In the genomic region with DNA sequence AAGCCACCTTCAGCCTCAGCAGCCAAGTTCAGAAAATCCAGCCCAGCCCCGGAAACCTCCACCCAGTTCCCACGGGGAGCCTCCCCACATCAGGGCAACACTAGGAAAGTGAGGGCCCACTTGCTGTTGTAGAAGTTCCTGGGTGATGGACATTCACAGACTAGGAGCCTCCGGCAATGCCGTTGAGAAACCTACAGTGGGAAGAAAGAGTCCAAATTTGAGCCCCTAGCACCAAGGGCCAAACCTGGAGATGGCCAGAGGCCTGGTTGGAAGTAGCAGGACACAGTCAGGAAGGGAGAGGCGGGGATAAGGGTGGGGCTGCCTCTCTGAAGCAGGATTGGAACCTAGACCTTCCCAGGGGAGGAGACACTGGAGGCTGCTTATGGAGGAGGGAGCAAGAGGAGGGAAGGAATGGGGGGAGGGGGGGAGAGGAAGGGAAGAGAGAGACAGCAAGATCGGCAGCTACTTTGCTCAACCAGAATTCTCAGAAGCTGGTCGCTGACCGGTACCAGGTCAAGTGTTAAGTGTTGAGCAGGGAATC, we compare ENCODE assay signal across 8 mouse cellular contexts. TPM values are rescaled to one million over a fixed set of nuclear protein-coding genes. Genes with fewer than 3 reads are reported as not detected.
DNase-seq lines count a peak whose midpoint lies in the region; ATAC-seq and TF ChIP-seq lines count a peak whose summit lies in the region.

No protein-coding gene starts in this region.

- 39% methylated on average over 8 of the region's 8 CpGs for WGBS in spleen, adult 2 months
- 44% methylated on average over 8 of the region's 8 CpGs for WGBS in hindbrain, embryonic 12.5 days
- 29% methylated on average over 8 of the region's 8 CpGs for WGBS in limb, embryonic 15.5 days
- WGBS in neural tube, embryonic 15.5 days: 43% methylated on average over 8 of the region's 8 CpGs

- H3K27me3 ChIP-seq in spleen, adult 2 months (ENCODE audit: control insufficient read depth, insufficient read depth, low read length): no peaks in the 10 kb centered on the region
- 0 out of 2 replicates have a peak, but pooled peaks cover 3% of the 10 kb centered on the region for H3K27me3 ChIP-seq in hindbrain, embryonic 12.5 days
- no peaks in the 10 kb centered on the region for H3K27me3 ChIP-seq in limb, embryonic 15.5 days
- peaks cover 5% of the 10 kb centered on the region; the same call in 1 of the 2 replicates for H3K27me3 ChIP-seq in neural tube, embryonic 15.5 days (replicated peaks)

- no peaks in the 10 kb centered on the region; the same call in 1 of the 2 replicates for H3K36me3 ChIP-seq in spleen, adult 2 months (ENCODE audit: control insufficient read depth, insufficient read depth, low read length)
- no peaks in the 10 kb centered on the region for H3K36me3 ChIP-seq in hindbrain, embryonic 12.5 days
- peaks cover 5% of the 10 kb centered on the region; the same call in 1 of the 2 replicates for H3K36me3 ChIP-seq in limb, embryonic 15.5 days
- H3K36me3 ChIP-seq in neural tube, embryonic 15.5 days: no peaks in the 10 kb centered on the region

- H3K9me3 ChIP-seq in hindbrain, embryonic 12.5 days (replicated peaks): no peaks in the 10 kb centered on the region
- no peaks in the 10 kb centered on the region for H3K9me3 ChIP-seq in limb, embryonic 15.5 days
- H3K9me3 ChIP-seq in neural tube, embryonic 15.5 days (replicated peaks): no peaks in the 10 kb centered on the region

- DNase-seq in spleen, adult 2 months (ENCODE audit: low read depth in 1 of 2, low spot score in 2 of 2): no peak
- DNase-seq in spleen, postnatal 10 days (ENCODE audit: low spot score in 2 of 2): no peak
- DNase-seq in fat pad, adult 2 months (ENCODE audit: extremely low read depth, low read depth, low spot score): peak; percentile 70
- no peak for DNase-seq in right cerebral cortex, postnatal 4 days

- H3K4me3 ChIP-seq in spleen, adult 2 months (ENCODE audit: extremely low read depth, insufficient read depth, insufficient read length): peak overlapping the region; percentile 19; the same call in 1 of the 2 replicates
- H3K4me3 ChIP-seq in hindbrain, embryonic 12.5 days: no peak overlapping the region
- H3K4me3 ChIP-seq in limb, embryonic 15.5 days: peak overlapping the region; percentile 94
- H3K4me3 ChIP-seq in neural tube, embryonic 15.5 days (replicated peaks): peak overlapping the region; percentile 91; the same call in 1 of the 2 replicates

- no peak for TF ChIP-seq POLR2A in spleen, adult 2 months (IDR thresholded peaks at IDR 0.05; ENCODE audit: low read depth, low read length)

- ATAC-seq in hindbrain, embryonic 12.5 days (ENCODE audit: low FRiP score): no peak
- no peak for ATAC-seq in limb, embryonic 15.5 days (ENCODE audit: insufficient number of reproducible peaks, low FRiP score, low TSS enrichment, low read depth)
- no peak for ATAC-seq in neural tube, embryonic 15.5 days (ENCODE audit: low FRiP score)
- ATAC-seq in megakaryocyte progenitor cell, adult 5-6 weeks (replicated peaks; ENCODE audit: poor library complexity): no peak

- H3K4me1 ChIP-seq in spleen, adult 2 months (ENCODE audit: control insufficient read depth, insufficient read depth, insufficient read length): peaks cover 13% of the 10 kb centered on the region; the same call in 1 of the 2 replicates
- H3K4me1 ChIP-seq in hindbrain, embryonic 12.5 days: peaks cover 30% of the 10 kb centered on the region
- H3K4me1 ChIP-seq in limb, embryonic 15.5 days: peaks cover 28% of the 10 kb centered on the region
- peaks cover 38% of the 10 kb centered on the region for H3K4me1 ChIP-seq in neural tube, embryonic 15.5 days

- H3K4me2 ChIP-seq in hindbrain, embryonic 12.5 days (replicated peaks): peak overlapping the region; percentile 86; the same call in 1 of the 2 replicates
- H3K4me2 ChIP-seq in limb, embryonic 15.5 days: peak overlapping the region; percentile 86
- peak overlapping the region; percentile 86 for H3K4me2 ChIP-seq in neural tube, embryonic 15.5 days

- TF ChIP-seq CTCF in spleen, adult 2 months (IDR thresholded peaks at IDR 0.05; ENCODE audit: extremely low read depth, insufficient read depth, insufficient read length, insufficient replicate concordance): no peak

- no peak overlapping the region for H3K9ac ChIP-seq in hindbrain, embryonic 12.5 days
- H3K9ac ChIP-seq in limb, embryonic 15.5 days: no peak overlapping the region
- H3K9ac ChIP-seq in neural tube, embryonic 15.5 days (replicated peaks): no peak overlapping the region

- peak overlapping the region; percentile 43; the same call in 1 of the 2 replicates for H3K27ac ChIP-seq in spleen, adult 2 months (ENCODE audit: insufficient read depth, low read length)
- no peak overlapping the region for H3K27ac ChIP-seq in hindbrain, embryonic 12.5 days
- H3K27ac ChIP-seq in limb, embryonic 15.5 days: peak overlapping the region; percentile 96
- no peak overlapping the region for H3K27ac ChIP-seq in neural tube, embryonic 15.5 days (replicated peaks)

RNA-seq across cellular contexts. Expression of a gene that starts 1.3 kb away (rescaled TPM):
- 55.1 and 65.1 TPM in 2 replicates for polyA plus RNA-seq in spleen, adult 2 months (2012; rRNA removed)
- polyA plus RNA-seq in hindbrain, embryonic 12.5 days (2016; fragmentation: Nextera tagmentation; extraction: Ambion mirVana): 22.6 and 23.2 TPM in 2 replicates
- 44.9 and 49.1 TPM in 2 replicates for polyA plus RNA-seq in limb, embryonic 15.5 days (2015; fragmentation: Nextera tagmentation; extraction: Ambion mirVana)
- polyA plus RNA-seq in neural tube, embryonic 15.5 days (2015; fragmentation: Nextera tagmentation; extraction: Ambion mirVana): 14.2 and 24.2 TPM in 2 replicates
- 4.8 and 6.1 TPM in 2 replicates for total RNA-seq in megakaryocyte progenitor cell, adult 5-6 weeks (2015)
- 1.1 TPM in 1 of 2 replicates, not detected in the other for total RNA-seq in megakaryocyte progenitor cell, adult 5-6 weeks (2017)

RNA-seq across cellular contexts. Expression of a gene that starts 2.9 kb away (rescaled TPM):
- polyA plus RNA-seq in spleen, adult 2 months (2012; rRNA removed): 59.0 and 65.4 TPM in 2 replicates
- 50.6 and 52.4 TPM in 2 replicates for polyA plus RNA-seq in hindbrain, embryonic 12.5 days (2016; fragmentation: Nextera tagmentation; extraction: Ambion mirVana)
- polyA plus RNA-seq in limb, embryonic 15.5 days (2015; fragmentation: Nextera tagmentation; extraction: Ambion mirVana): 34.8 TPM in 2 replicates
- 43.3 and 46.1 TPM in 2 replicates for polyA plus RNA-seq in neural tube, embryonic 15.5 days (2015; fragmentation: Nextera tagmentation; extraction: Ambion mirVana)
- 19.5 and 21.9 TPM in 2 replicates for total RNA-seq in megakaryocyte progenitor cell, adult 5-6 weeks (2015)
- 8.7 and 11.2 TPM in 2 replicates for total RNA-seq in megakaryocyte progenitor cell, adult 5-6 weeks (2017)

RNA-seq across cellular contexts. Expression of a gene that starts 20.6 kb away (rescaled TPM):
- polyA plus RNA-seq in spleen, adult 2 months (2012; rRNA removed): 33.2 and 38.5 TPM in 2 replicates
- 46.7 and 46.8 TPM in 2 replicates for polyA plus RNA-seq in hindbrain, embryonic 12.5 days (2016; fragmentation: Nextera tagmentation; extraction: Ambion mirVana)
- polyA plus RNA-seq in limb, embryonic 15.5 days (2015; fragmentation: Nextera tagmentation; extraction: Ambion mirVana): 58.8 and 59.4 TPM in 2 replicates
- polyA plus RNA-seq in neural tube, embryonic 15.5 days (2015; fragmentation: Nextera tagmentation; extraction: Ambion mirVana): 9.8 and 19.8 TPM in 2 replicates
- total RNA-seq in megakaryocyte progenitor cell, adult 5-6 weeks (2015): 22.6 and 25.9 TPM in 2 replicates
- 26.2 and 28.0 TPM in 2 replicates for total RNA-seq in megakaryocyte progenitor cell, adult 5-6 weeks (2017)

RNA-seq across cellular contexts. Expression of a gene that starts 21.7 kb away (rescaled TPM):
- 134 and 147 TPM in 2 replicates for polyA plus RNA-seq in spleen, adult 2 months (2012; rRNA removed)
- polyA plus RNA-seq in hindbrain, embryonic 12.5 days (2016; fragmentation: Nextera tagmentation; extraction: Ambion mirVana): 62.7 and 74.3 TPM in 2 replicates
- polyA plus RNA-seq in limb, embryonic 15.5 days (2015; fragmentation: Nextera tagmentation; extraction: Ambion mirVana): 101 and 105 TPM in 2 replicates
- polyA plus RNA-seq in neural tube, embryonic 15.5 days (2015; fragmentation: Nextera tagmentation; extraction: Ambion mirVana): 56.8 and 70.2 TPM in 2 replicates
- total RNA-seq in megakaryocyte progenitor cell, adult 5-6 weeks (2015): 71.9 and 79.5 TPM in 2 replicates
- total RNA-seq in megakaryocyte progenitor cell, adult 5-6 weeks (2017): 70.4 and 89.4 TPM in 2 replicates

RNA-seq across cellular contexts. Expression of a gene that starts 32.7 kb away (rescaled TPM):
- 109 and 112 TPM in 2 replicates for polyA plus RNA-seq in spleen, adult 2 months (2012; rRNA removed)
- polyA plus RNA-seq in hindbrain, embryonic 12.5 days (2016; fragmentation: Nextera tagmentation; extraction: Ambion mirVana): 551 and 566 TPM in 2 replicates
- polyA plus RNA-seq in limb, embryonic 15.5 days (2015; fragmentation: Nextera tagmentation; extraction: Ambion mirVana): 408 and 429 TPM in 2 replicates
- polyA plus RNA-seq in neural tube, embryonic 15.5 days (2015; fragmentation: Nextera tagmentation; extraction: Ambion mirVana): 605 and 615 TPM in 2 replicates
- total RNA-seq in megakaryocyte progenitor cell, adult 5-6 weeks (2015): 147 and 153 TPM in 2 replicates
- 113 and 135 TPM in 2 replicates for total RNA-seq in megakaryocyte progenitor cell, adult 5-6 weeks (2017)

Comparison
In these comparisons a context has a peak if more than half of its experiments do, and no peak if none do; other contexts are left out.
1. H3K27ac ChIP-seq: peak in spleen, adult 2 months (single experiment) and limb, embryonic 15.5 days (single experiment); none in hindbrain, embryonic 12.5 days (single experiment) and neural tube, embryonic 15.5 days (single experiment).
2. Peak in every context shown above with its lines, with median percentiles within 50 percentile points of each other: H3K4me2 ChIP-seq.